Mouse (Mus musculus) hindbrain, embryonic 11.5 days (tissue): ENCODE measurements around the gene Mgat3. TPM values are rescaled to one million over a fixed set of nuclear protein-coding genes. Genes with fewer than 3 reads are reported as not detected.

ENCODE experiments used
- ATAC-seq: fragments of 200-750 bp; cut with Nextera tagmentation; 2 replicates; pipeline ENCODE4 v1.8.0; 2017; ENCODE audit warnings: mild to moderate bottlenecking, moderate TSS enrichment, moderate library complexity; ENCODE audit not compliant: low FRiP score
- DNase-seq: peaks from one replicate; pipeline ENCODE4 v3.0.0-alpha.2; 2015; ENCODE audit warnings: low spot score
- H3K27ac ChIP-seq: fragments of 300-500 bp; sonication (generic); 2 replicates; pipeline ENCODE4 v1.5.1; 2014; ENCODE audit warnings: mild to moderate bottlenecking, low read depth, low read length
- H3K27me3 ChIP-seq: fragments of 300-500 bp; sonication (generic); 2 replicates; pipeline ENCODE4 v1.6.1; 2014; ENCODE audit warnings: mild to moderate bottlenecking, low read length, moderate library complexity, mixed read lengths; ENCODE audit not compliant: control insufficient read depth, insufficient read depth
- H3K36me3 ChIP-seq: fragments of 300-500 bp; sonication (generic); 2 replicates; pipeline ENCODE4 v1.6.1; 2014; ENCODE audit warnings: mild to moderate bottlenecking, low read length, moderate library complexity, mixed read lengths; ENCODE audit not compliant: control insufficient read depth, insufficient read depth
- H3K4me1 ChIP-seq: fragments of 300-500 bp; sonication (generic); replicated peaks from 2 replicates; pipeline ENCODE4 v1.6.1; 2014; ENCODE audit warnings: low read length, mixed read lengths; ENCODE audit not compliant: control insufficient read depth, insufficient read depth
- H3K4me2 ChIP-seq: fragments of 300-500 bp; sonication (generic); replicated peaks from 2 replicates; pipeline ENCODE4 v1.6.1; 2014; ENCODE audit warnings: mild to moderate bottlenecking, low read depth, low read length
- H3K4me3 ChIP-seq: fragments of 300-500 bp; sonication (generic); 2 replicates; pipeline ENCODE4 v1.5.1; 2014; ENCODE audit warnings: low read depth, low read length
- H3K9ac ChIP-seq: fragments of 300-500 bp; sonication (generic); 2 replicates; pipeline ENCODE4 v1.6.1; 2014; ENCODE audit warnings: low read depth, low read length
- H3K9me3 ChIP-seq: fragments of 300-500 bp; sonication (generic); 2 replicates; pipeline ENCODE4 v1.6.1; 2016; ENCODE audit warnings: low read length; ENCODE audit not compliant: control insufficient read depth
- WGBS: fragments of 180-500 bp; shearing (Covaris S2); extraction: QIAGEN DNeasy Blood & Tissue Kit; methylation state at CpG from one replicate; pipeline ENCODE4 v1.1.7; 2014; 5-methylcytosine and 5-hydroxymethylcytosine counted together
- polyA plus RNA-seq: library from polyadenylated mRNA; unstranded; fragments of >200 nt; fragmentation: Nextera tagmentation; extraction: Ambion mirVana; gene quantifications from 2 replicates; pipeline ENCODE4 v1.2.1, GENCODE M21; 2014

Mgat3 gene
- polyA plus RNA-seq, 1 experiment from 2014 or later = 9.8 TPM

DNA sequence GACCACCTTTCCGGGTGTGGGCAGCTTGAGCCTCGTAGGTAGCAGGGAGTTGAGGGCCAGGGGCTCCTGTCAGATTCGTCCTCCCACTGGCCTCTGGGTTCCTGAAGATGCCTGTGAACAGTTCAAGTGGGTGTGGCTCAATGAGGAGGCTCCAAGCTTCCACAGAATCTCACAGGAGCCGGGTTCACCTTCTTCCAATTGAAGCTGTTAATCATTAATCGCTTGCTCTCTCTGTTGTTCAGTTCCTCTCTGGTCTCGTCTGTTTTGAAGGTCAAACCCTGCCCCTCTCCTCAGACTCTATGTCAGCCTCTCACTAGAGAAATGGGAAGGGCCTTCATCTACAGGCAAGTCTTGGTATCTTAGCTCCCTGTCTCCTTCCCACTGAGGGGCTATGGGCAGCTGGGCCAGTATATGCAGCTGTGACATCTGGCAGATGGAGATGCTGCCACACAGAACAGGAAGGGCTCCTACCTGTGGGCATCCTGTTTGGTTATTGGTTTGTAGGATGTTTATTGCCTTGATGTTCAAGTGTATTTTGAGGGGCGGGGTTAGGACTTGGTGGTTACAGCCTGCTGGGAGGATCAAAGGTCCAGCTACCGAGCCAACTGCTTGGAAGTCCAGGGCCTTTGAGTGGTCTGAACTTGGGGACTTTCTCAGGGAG is 18.2 kb downstream of the Mgat3 start:
- H3K27ac ChIP-seq = no peak overlapping the region
- no peaks in the 10 kb centered on the region for H3K36me3 ChIP-seq
- DNase-seq (no peak), ATAC-seq (no peak)
- H3K9me3 ChIP-seq = no peaks in the 10 kb centered on the region
- H3K4me2 ChIP-seq = no peak overlapping the region
- no peak overlapping the region for H3K4me3 ChIP-seq
- H3K27me3 ChIP-seq = no peaks in the 10 kb centered on the region
- 69% methylated on average over 8 of the region's 8 CpGs for WGBS
- H3K9ac ChIP-seq = no peak overlapping the region
- H3K4me1 ChIP-seq = peaks cover 3% of the 10 kb centered on the region; the same call in 1 of the 2 replicates

DNA sequence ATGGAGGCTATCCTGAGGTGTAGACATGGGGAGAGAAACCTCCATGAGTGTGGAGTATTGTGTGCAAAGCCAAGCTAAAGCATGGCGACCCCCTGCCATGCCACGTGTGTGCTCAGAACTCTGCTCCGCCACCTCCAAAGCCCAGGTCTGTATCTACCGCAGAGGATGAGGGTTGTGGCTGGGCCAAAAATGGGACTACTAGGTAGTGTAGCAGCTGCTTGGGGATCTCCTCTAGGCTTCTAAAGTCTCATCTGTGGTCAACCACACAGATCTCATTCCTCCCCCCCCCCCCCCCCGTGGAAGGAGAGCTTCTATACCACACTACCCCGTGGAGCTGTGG is 18.7 kb downstream of the Mgat3 start:
- H3K4me3 ChIP-seq = no peak overlapping the region
- peaks cover 3% of the 10 kb centered on the region; the same call in 1 of the 2 replicates for H3K4me1 ChIP-seq
- H3K9me3 ChIP-seq = no peaks in the 10 kb centered on the region
- no peak overlapping the region for H3K4me2 ChIP-seq
- WGBS = 94% methylated on average over 5 of the region's 6 CpGs
- no peak overlapping the region for H3K27ac ChIP-seq
- no peak overlapping the region for H3K9ac ChIP-seq
- ATAC-seq = no peak
- H3K36me3 ChIP-seq = no peaks in the 10 kb centered on the region
- H3K27me3 ChIP-seq = no peaks in the 10 kb centered on the region
- DNase-seq = no peak

GRCm38 (mm10) chr15:80192847-80193246 is 19.3 kb downstream of the Mgat3 start:
- no peak overlapping the region for H3K4me2 ChIP-seq
- no peaks in the 10 kb centered on the region for H3K27me3 ChIP-seq
- H3K4me3 ChIP-seq = no peak overlapping the region
- H3K9ac ChIP-seq = no peak overlapping the region
- DNase-seq = no peak
- H3K36me3 ChIP-seq = no peaks in the 10 kb centered on the region
- ATAC-seq = no peak
- no peak overlapping the region for H3K27ac ChIP-seq
- peaks cover 3% of the 10 kb centered on the region; the same call in 1 of the 2 replicates for H3K4me1 ChIP-seq
- H3K9me3 ChIP-seq = no peaks in the 10 kb centered on the region
- 81% methylated on average over 7 of the region's 7 CpGs for WGBS

GRCm38 (mm10) chr15:80199556-80199955 is 26.0 kb downstream of the Mgat3 start:
- Histone ChIP-seq H3K4me3 (no peak overlapping the region), H3K4me1 (no peaks in the 10 kb centered on the region), H3K4me2 (no peak overlapping the region), H3K9ac (no peak overlapping the region), H3K27me3 (no peaks in the 10 kb centered on the region), H3K9me3 (no peaks in the 10 kb centered on the region), H3K36me3 (no peaks in the 10 kb centered on the region), H3K27ac (no peak overlapping the region)
- WGBS = 56% methylated on average over 2 of the region's 2 CpGs
- no peak for DNase-seq
- ATAC-seq = no peak

DNA sequence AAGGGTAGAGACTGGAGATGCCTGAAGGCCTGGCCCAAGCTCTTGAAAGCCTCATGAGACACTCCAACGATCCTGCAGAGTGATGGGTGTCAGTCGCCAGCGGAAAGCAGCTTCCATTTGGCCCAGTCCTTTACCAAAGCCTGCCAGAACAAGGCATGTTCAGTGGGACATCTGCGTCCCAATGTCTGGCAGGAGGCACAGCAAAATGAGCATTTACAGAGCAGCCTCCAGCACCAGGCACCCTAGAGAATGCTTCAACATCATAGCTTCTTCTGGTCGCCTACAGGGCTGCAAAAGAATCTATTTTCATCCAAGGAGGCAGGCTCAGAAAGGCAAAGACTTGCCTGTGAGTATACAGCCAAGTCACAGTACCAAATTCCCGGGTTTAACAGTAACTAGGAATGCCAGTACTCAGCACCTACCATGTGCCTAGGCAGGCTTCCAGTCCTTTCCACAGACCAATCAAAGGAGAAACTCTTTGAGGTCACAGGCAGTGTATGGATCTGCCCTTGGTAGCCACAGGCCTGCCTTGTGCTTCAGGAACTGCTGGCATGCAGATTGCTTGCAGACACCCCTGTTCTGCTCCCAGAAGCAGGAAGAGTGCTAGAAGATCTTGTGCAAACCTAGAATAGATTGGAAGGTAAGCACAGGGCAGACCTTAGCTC is 28.7 kb downstream of the Mgat3 start:
- 86% methylated on average over 6 of the region's 6 CpGs for WGBS
- no peak overlapping the region for H3K4me3 ChIP-seq
- H3K27me3 ChIP-seq = no peaks in the 10 kb centered on the region
- H3K36me3 ChIP-seq = no peaks in the 10 kb centered on the region
- DNase-seq (no peak), ATAC-seq (no peak)
- H3K27ac ChIP-seq = no peak overlapping the region
- no peak overlapping the region for H3K4me2 ChIP-seq
- H3K9me3 ChIP-seq = no peaks in the 10 kb centered on the region
- H3K4me1 ChIP-seq = no peaks in the 10 kb centered on the region
- no peak overlapping the region for H3K9ac ChIP-seq

- H3K9me3 ChIP-seq = no peaks in the 10 kb centered on the region
Observed at GRCm38 (mm10) chr15:80203406-80203805, 29.9 kb downstream of the Mgat3 start.

DNA sequence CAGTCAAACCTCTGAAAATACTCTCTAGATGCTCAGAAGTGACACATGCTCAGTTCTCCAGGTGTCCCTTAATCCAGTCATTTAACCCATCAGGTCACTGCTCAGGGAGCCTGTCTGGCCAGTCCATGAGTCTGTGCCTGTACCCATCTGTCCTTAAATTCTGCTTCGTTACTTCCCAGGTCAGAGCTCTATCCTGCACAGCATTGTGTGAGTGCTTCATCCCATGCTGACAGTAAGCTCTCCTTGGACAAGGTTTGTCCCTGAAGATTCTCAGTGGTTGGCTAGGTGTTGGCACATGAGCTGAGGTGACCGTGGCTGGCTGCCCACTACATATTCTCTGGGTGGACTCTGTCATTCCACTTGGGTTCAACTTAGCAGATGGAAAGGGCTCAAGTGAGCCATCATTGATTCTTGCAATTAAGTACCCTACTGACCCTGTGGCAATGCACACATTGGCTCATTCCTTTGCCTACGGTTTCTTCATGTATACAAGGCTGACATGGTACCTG is 32.6 kb downstream of the Mgat3 start:
- 88% methylated on average over 3 of the region's 3 CpGs for WGBS
- Histone ChIP-seq H3K27ac (no peak overlapping the region), H3K4me2 (no peak overlapping the region), H3K9me3 (no peaks in the 10 kb centered on the region), H3K27me3 (no peaks in the 10 kb centered on the region), H3K36me3 (0 out of 2 replicates have a peak, but pooled peaks cover 1% of the 10 kb centered on the region), H3K4me3 (no peak overlapping the region), H3K4me1 (no peaks in the 10 kb centered on the region), H3K9ac (no peak overlapping the region)
- ATAC-seq (no peak), DNase-seq (no peak)

More at GRCm38 (mm10) chr15:80203406-80203805, 29.9 kb downstream of the Mgat3 start:
- Histone ChIP-seq H3K27ac (no peak overlapping the region), H3K9ac (no peak overlapping the region), H3K36me3 (no peaks in the 10 kb centered on the region), H3K4me3 (no peak overlapping the region), H3K4me2 (no peak overlapping the region), H3K27me3 (no peaks in the 10 kb centered on the region), H3K4me1 (no peaks in the 10 kb centered on the region)
- ATAC-seq (no peak), DNase-seq (peak; percentile 23)
- 39% methylated on average over 4 of the region's 4 CpGs for WGBS

DNA sequence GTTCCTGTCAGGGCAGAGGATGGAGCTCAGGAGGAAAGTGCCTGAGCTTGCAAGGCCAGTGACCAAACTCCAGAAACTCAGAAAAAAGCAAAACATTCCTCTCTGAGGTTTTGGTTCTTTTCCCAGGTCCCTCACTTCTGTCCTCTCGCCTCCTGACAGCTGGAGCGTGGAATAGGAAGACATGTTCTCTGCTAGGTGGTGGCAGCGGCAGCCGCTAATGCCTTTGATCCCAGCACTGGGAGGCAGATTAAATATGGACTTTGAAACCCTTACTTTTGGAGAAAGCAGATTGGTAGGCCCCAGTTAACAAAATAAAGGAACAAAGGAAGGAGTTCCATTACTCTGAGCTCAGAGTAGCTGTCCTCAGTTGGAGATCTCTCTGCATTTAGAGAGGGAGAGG is 34.9 kb downstream of the Mgat3 start:
- Histone ChIP-seq H3K4me3 (no peak overlapping the region), H3K4me2 (no peak overlapping the region), H3K36me3 (peaks cover 7% of the 10 kb centered on the region; the same call in 1 of the 2 replicates), H3K27ac (no peak overlapping the region), H3K4me1 (no peaks in the 10 kb centered on the region), H3K9ac (no peak overlapping the region), H3K27me3 (no peaks in the 10 kb centered on the region), H3K9me3 (no peaks in the 10 kb centered on the region)
- ATAC-seq (no peak), DNase-seq (no peak)
- 19% methylated on average over 4 of the region's 4 CpGs for WGBS

- Histone ChIP-seq H3K4me2 (no peak overlapping the region), H3K36me3 (peaks cover 7% of the 10 kb centered on the region; the same call in 1 of the 2 replicates), H3K27ac (no peak overlapping the region), H3K9ac (no peak overlapping the region), H3K4me3 (no peak overlapping the region), H3K4me1 (no peaks in the 10 kb centered on the region), H3K9me3 (no peaks in the 10 kb centered on the region), H3K27me3 (no peaks in the 10 kb centered on the region)
- ATAC-seq = no peak
- no peak for DNase-seq
Observed at GRCm38 (mm10) chr15:80213688-80214087, 40.2 kb downstream of the Mgat3 start.
